Mouse (Mus musculus) limb, embryonic 14.5 days (tissue): Measurements from ENCODE around the gene Lpgat1. TPM values are rescaled to one million over a fixed set of nuclear protein-coding genes. Genes with fewer than 3 reads are reported as not detected.
A peak's percentile ranks its signal among the peaks of the same experiment; 100 is the strongest.

Experiments used
- ATAC-seq: fragments of 200-750 bp; cut with Nextera tagmentation; 2 replicates; pipeline ENCODE4 v1.8.0; 2017; ENCODE audit warnings: low read depth, moderate number of reproducible peaks, moderate TSS enrichment; ENCODE audit not compliant: low FRiP score
- DNase-seq: peaks from one replicate; pipeline ENCODE4 v3.0.0-alpha.2; 2015; ENCODE audit warnings: low spot score
- H3K27ac ChIP-seq: fragments of 300-500 bp; sonication (generic); replicated peaks from 2 replicates; pipeline ENCODE4 v1.5.1; 2014; ENCODE audit warnings: low read depth, mild to moderate bottlenecking, low read length, moderate library complexity, mixed read lengths
- H3K27me3 ChIP-seq: fragments of 300-500 bp; sonication (generic); 2 replicates; pipeline ENCODE4 v1.6.1; 2014; ENCODE audit warnings: low read length, mixed read lengths; ENCODE audit not compliant: control insufficient read depth, insufficient read depth
- H3K36me3 ChIP-seq: fragments of 300-500 bp; sonication (generic); 2 replicates; pipeline ENCODE4 v1.6.1; 2014; ENCODE audit warnings: mild to moderate bottlenecking, low read length, moderate library complexity, mixed read lengths; ENCODE audit not compliant: control insufficient read depth, insufficient read depth
- H3K4me1 ChIP-seq: fragments of 300-500 bp; sonication (generic); 2 replicates; pipeline ENCODE4 v1.6.1; 2014; ENCODE audit warnings: antibody characterized with exemption, low read length, mixed read lengths; ENCODE audit not compliant: control insufficient read depth, insufficient read depth
- H3K4me2 ChIP-seq: fragments of 300-500 bp; sonication (generic); replicated peaks from 2 replicates; pipeline ENCODE4 v1.6.1; 2014; ENCODE audit warnings: low read depth, mild to moderate bottlenecking, low read length, moderate library complexity; ENCODE audit not compliant: severe bottlenecking
- H3K4me3 ChIP-seq: fragments of 300-500 bp; sonication (generic); replicated peaks from 2 replicates; pipeline ENCODE4 v1.5.1; 2014; ENCODE audit warnings: low read length
- H3K9ac ChIP-seq: fragments of 300-500 bp; sonication (generic); 2 replicates; pipeline ENCODE4 v1.6.1; 2014; ENCODE audit warnings: mild to moderate bottlenecking, low read depth, low read length, moderate library complexity; ENCODE audit not compliant: severe bottlenecking
- H3K9me3 ChIP-seq: fragments of 300-500 bp; sonication (generic); 2 replicates; pipeline ENCODE4 v1.6.1; 2016; ENCODE audit warnings: low read length; ENCODE audit not compliant: control insufficient read depth
- POLR2A ChIP-seq: fragments of 200-500 bp; IDR thresholded peaks from 2 replicates; pipeline ENCODE4 v1.8.0; 2012; ENCODE audit warnings: inconsistent platforms, mild to moderate bottlenecking, moderate library complexity, borderline replicate concordance; ENCODE audit not compliant: insufficient read depth, insufficient read length; ENCODE audit errors: extremely low read depth
- WGBS: fragments of 180-500 bp; shearing (Covaris S2); extraction: QIAGEN DNeasy Blood & Tissue Kit; methylation state at CpG from one replicate; pipeline ENCODE4 v1.1.7; 2014; 5-methylcytosine and 5-hydroxymethylcytosine counted together
- polyA plus RNA-seq, 2 experiments: library from polyadenylated mRNA; depleted of rRNA in 1 of 2; stranded (reverse) in 1 of 2; unstranded in 1 of 2; fragments of >200 nt; fragmentation: Nextera tagmentation in 1 of 2; extraction: Ambion mirVana in 1 of 2; gene quantifications; 2 replicates each; pipeline versions ENCODE4 v1.2.1 to v1.2.3; 2012 to 2014

Gene Lpgat1
- polyA plus RNA-seq, 2 experiments, result 24.7 to 39.9 TPM

GRCm38 (mm10) chr1:191804747-191805146 lies 87.1 kb downstream of the Lpgat1 start:
- H3K9me3 ChIP-seq, result no peaks in the 10 kb centered on the region
- TF ChIP-seq POLR2A, result no peak
- no peak for ATAC-seq

GRCm38 (mm10) chr1:191805788-191806187 lies 88.2 kb downstream of the Lpgat1 start:
- H3K27me3 ChIP-seq, result no peaks in the 10 kb centered on the region
- TF ChIP-seq POLR2A, result no peak
- no peaks in the 10 kb centered on the region for H3K36me3 ChIP-seq
- no peak overlapping the region for H3K4me3 ChIP-seq
- no peak for DNase-seq
- no peak overlapping the region for H3K4me2 ChIP-seq
- H3K27ac ChIP-seq, result no peak overlapping the region
- 82% methylated on average over 6 of the region's 6 CpGs for WGBS
- H3K9ac ChIP-seq, result no peak overlapping the region
- no peaks in the 10 kb centered on the region for H3K9me3 ChIP-seq
- H3K4me1 ChIP-seq, result no peaks in the 10 kb centered on the region
- no peak for ATAC-seq

More at GRCm38 (mm10) chr1:191804747-191805146, 87.1 kb downstream of the Lpgat1 start:
- Histone ChIP-seq H3K27me3 (no peaks in the 10 kb centered on the region), H3K9ac (no peak overlapping the region), H3K36me3 (no peaks in the 10 kb centered on the region), H3K4me1 (no peaks in the 10 kb centered on the region), H3K27ac (no peak overlapping the region), H3K4me2 (no peak overlapping the region), H3K4me3 (no peak overlapping the region)
- DNase-seq, result no peak
- WGBS, result 43% methylated on average over 5 of the region's 5 CpGs

GRCm38 (mm10) chr1:191806740-191807139 lies 89.1 kb downstream of the Lpgat1 start:
- Histone ChIP-seq H3K9ac (no peak overlapping the region), H3K36me3 (no peaks in the 10 kb centered on the region), H3K27ac (no peak overlapping the region), H3K4me1 (no peaks in the 10 kb centered on the region), H3K9me3 (no peaks in the 10 kb centered on the region), H3K4me2 (no peak overlapping the region), H3K27me3 (no peaks in the 10 kb centered on the region), H3K4me3 (no peak overlapping the region)
- no peak for TF ChIP-seq POLR2A
- no peak for ATAC-seq
- no peak for DNase-seq
- WGBS, result 92% methylated on average over 4 of the region's 4 CpGs

- DNase-seq (no peak), ATAC-seq (no peak)
- Histone ChIP-seq H3K4me1 (no peaks in the 10 kb centered on the region), H3K36me3 (no peaks in the 10 kb centered on the region), H3K9me3 (no peaks in the 10 kb centered on the region), H3K4me2 (no peak overlapping the region), H3K4me3 (no peak overlapping the region), H3K27me3 (no peaks in the 10 kb centered on the region), H3K9ac (no peak overlapping the region), H3K27ac (no peak overlapping the region)
- WGBS, result 80% methylated on average over 7 of the region's 7 CpGs
- TF ChIP-seq POLR2A, result no peak
Measured at GRCm38 (mm10) chr1:191807979-191808378, 90.3 kb downstream of the Lpgat1 start.

- ATAC-seq, result 0 out of 2 replicates have a peak, but pooled peaks have one; percentile 15
- Histone ChIP-seq H3K4me1 (no peaks in the 10 kb centered on the region), H3K4me3 (no peak overlapping the region), H3K27ac (no peak overlapping the region), H3K27me3 (no peaks in the 10 kb centered on the region), H3K9me3 (no peaks in the 10 kb centered on the region), H3K4me2 (no peak overlapping the region), H3K36me3 (no peaks in the 10 kb centered on the region), H3K9ac (no peak overlapping the region)
- 74% methylated on average over 12 of the region's 12 CpGs for WGBS
- no peak for DNase-seq
- no peak for TF ChIP-seq POLR2A
Measured at GRCm38 (mm10) chr1:191808688-191809223, 91.1 kb downstream of the Lpgat1 start.

GRCm38 (mm10) chr1:191811774-191812173 lies 94.1 kb downstream of the Lpgat1 start:
- H3K4me3 ChIP-seq, result no peak overlapping the region
- WGBS, result 86% methylated on average over 12 of the region's 12 CpGs
- no peaks in the 10 kb centered on the region for H3K4me1 ChIP-seq
- H3K4me2 ChIP-seq, result no peak overlapping the region
- TF ChIP-seq POLR2A, result no peak
- H3K9me3 ChIP-seq, result no peaks in the 10 kb centered on the region
- H3K36me3 ChIP-seq, result no peaks in the 10 kb centered on the region
- DNase-seq (no peak), ATAC-seq (no peak)
- no peaks in the 10 kb centered on the region for H3K27me3 ChIP-seq
- no peak overlapping the region for H3K9ac ChIP-seq
- no peak overlapping the region for H3K27ac ChIP-seq
